Mouse (Mus musculus) thymus, adult 2 months (tissue): ENCODE results near the gene Cdc34.

Source experiments
- CTCF ChIP-seq: fragments of 200-500 bp; IDR thresholded peaks from 2 replicates; pipeline ENCODE4 v1.5.1; 2012; ENCODE audit warnings: mild to moderate bottlenecking, control low read depth, low read length, moderate library complexity, borderline replicate concordance; ENCODE audit not compliant: control insufficient read depth, poor library complexity, insufficient read depth; ENCODE audit errors: extremely low read depth
- POLR2A ChIP-seq: fragments of 200-500 bp; IDR thresholded peaks from 2 replicates; pipeline ENCODE4 v1.6.1; 2012; ENCODE audit warnings: mild to moderate bottlenecking, low read length, control low read depth, moderate library complexity; ENCODE audit not compliant: control insufficient read depth, poor library complexity, insufficient read depth; ENCODE audit errors: extremely low read depth

DNA sequence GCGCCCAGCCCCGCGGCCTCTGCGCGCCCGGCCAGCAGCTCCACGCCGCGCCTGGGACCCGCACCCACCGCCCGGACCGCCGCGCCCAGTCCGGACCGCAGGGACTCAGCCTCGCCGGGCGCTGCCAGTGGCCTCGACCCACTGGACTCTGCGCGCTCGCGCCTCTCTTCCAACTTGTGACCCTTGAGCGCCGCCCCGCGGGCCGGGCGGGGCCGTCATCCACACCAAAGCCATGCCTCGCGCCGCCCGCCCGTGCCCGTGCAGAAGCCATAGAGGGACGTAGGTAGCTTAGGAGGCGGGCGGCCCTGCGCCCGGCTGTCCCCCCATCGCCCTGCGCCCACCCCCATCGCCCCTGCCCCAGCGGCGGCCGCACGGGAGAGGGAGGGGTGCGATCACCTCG is 53.4 kb downstream of the Cdc34 start:
- no peak for TF ChIP-seq POLR2A
- no peak for TF ChIP-seq CTCF
